Mouse (Mus musculus) embryonic facial prominence, embryonic 14.5 days (tissue): ENCODE measurements at regions not wholly inside any gene's neighbourhood (a gene's known extent, or its start where the extent isn't known, plus 50 kb on each side); places are given as distances from the start of the nearest gene placed in this dataset.
A peak's percentile ranks its signal among the peaks of the same experiment; 100 is the strongest.

Experiments used
- ATAC-seq: fragments of 200-750 bp; cut with Nextera tagmentation; 2 replicates; pipeline ENCODE4 v1.8.0; 2017; ENCODE audit warnings: low read depth, moderate number of reproducible peaks, moderate TSS enrichment
- DNase-seq: peaks from one replicate; pipeline ENCODE4 v3.0.0-alpha.2; 2015; ENCODE audit warnings: low spot score
- H3K27ac ChIP-seq: fragments of 300-500 bp; sonication (generic); replicated peaks from 2 replicates; pipeline ENCODE4 v1.5.1; 2014; ENCODE audit warnings: low read depth, mild to moderate bottlenecking, low read length, moderate library complexity
- H3K27me3 ChIP-seq: fragments of 300-500 bp; sonication (generic); replicated peaks from 2 replicates; pipeline ENCODE4 v1.6.1; 2014; ENCODE audit warnings: low read length; ENCODE audit not compliant: control insufficient read depth, insufficient read depth
- H3K36me3 ChIP-seq: fragments of 300-500 bp; sonication (generic); 2 replicates; pipeline ENCODE4 v1.6.1; 2014; ENCODE audit warnings: low read length, mixed read lengths; ENCODE audit not compliant: control insufficient read depth, insufficient read depth
- H3K4me1 ChIP-seq: fragments of 300-500 bp; sonication (generic); 2 replicates; pipeline ENCODE4 v1.6.1; 2014; ENCODE audit warnings: antibody characterized with exemption, low read length; ENCODE audit not compliant: control insufficient read depth, insufficient read depth
- H3K4me2 ChIP-seq: fragments of 300-500 bp; sonication (generic); 2 replicates; pipeline ENCODE4 v1.6.1; 2014; ENCODE audit warnings: low read depth, mild to moderate bottlenecking, low read length, moderate library complexity, mixed read lengths
- H3K4me3 ChIP-seq: fragments of 300-500 bp; sonication (generic); 2 replicates; pipeline ENCODE4 v1.5.1; 2014; ENCODE audit warnings: low read depth, mild to moderate bottlenecking, low read length
- H3K9ac ChIP-seq: fragments of 300-500 bp; sonication (generic); 2 replicates; pipeline ENCODE4 v1.6.1; 2014; ENCODE audit warnings: low read depth, mild to moderate bottlenecking, low read length, moderate library complexity, mixed read lengths
- H3K9me3 ChIP-seq: fragments of 300-500 bp; sonication (generic); 2 replicates; pipeline ENCODE4 v1.6.1; 2016; ENCODE audit warnings: low read length; ENCODE audit not compliant: control insufficient read depth
- WGBS: fragments of 180-500 bp; shearing (Covaris S2); extraction: QIAGEN DNeasy Blood & Tissue Kit; methylation state at CpG from one replicate; pipeline ENCODE4 v1.1.7; 2014; 5-methylcytosine and 5-hydroxymethylcytosine counted together

GRCm38 (mm10) chr17:9760026-9760705 lies 90.6 kb upstream of the Pabpc6 start:
- Histone ChIP-seq H3K27ac (no peak overlapping the region), H3K9ac (no peak overlapping the region), H3K27me3 (peaks cover 4% of the 10 kb centered on the region; the same call in 1 of the 2 replicates), H3K4me3 (no peak overlapping the region), H3K4me2 (no peak overlapping the region), H3K36me3 (no peaks in the 10 kb centered on the region), H3K9me3 (no peaks in the 10 kb centered on the region), H3K4me1 (no peaks in the 10 kb centered on the region)
- ATAC-seq (no peak), DNase-seq (no peak)
- WGBS, result 70% methylated on average over 8 of the region's 8 CpGs

GRCm38 (mm10) chr17:9759421-9759852 lies 89.9 kb upstream of the Pabpc6 start:
- Histone ChIP-seq H3K4me2 (no peak overlapping the region), H3K27ac (no peak overlapping the region; the same call in 1 of the 2 replicates), H3K9me3 (no peaks in the 10 kb centered on the region), H3K4me1 (no peaks in the 10 kb centered on the region), H3K27me3 (peaks cover 4% of the 10 kb centered on the region; the same call in 1 of the 2 replicates), H3K9ac (no peak overlapping the region), H3K36me3 (no peaks in the 10 kb centered on the region), H3K4me3 (no peak overlapping the region)
- WGBS, result 34% methylated on average over 7 of the region's 7 CpGs
- DNase-seq, result peak; percentile 38
- 0 out of 2 replicates have a peak, but pooled peaks have one; percentile 26 for ATAC-seq

GRCm38 (mm10) chr17:9757725-9758251 lies 88.3 kb upstream of the Pabpc6 start:
- DNase-seq, result no peak
- Histone ChIP-seq H3K4me2 (no peak overlapping the region), H3K4me1 (no peaks in the 10 kb centered on the region), H3K9ac (no peak overlapping the region), H3K27me3 (no peaks in the 10 kb centered on the region), H3K4me3 (no peak overlapping the region), H3K9me3 (no peaks in the 10 kb centered on the region), H3K27ac (no peak overlapping the region), H3K36me3 (no peaks in the 10 kb centered on the region)
- WGBS, result 96% methylated on average over 4 of the region's 4 CpGs
- ATAC-seq, result no peak

- DNase-seq (no peak), ATAC-seq (no peak)
- WGBS, result 75% methylated on average over 12 of the region's 12 CpGs
- Histone ChIP-seq H3K27ac (no peak overlapping the region), H3K9me3 (no peaks in the 10 kb centered on the region), H3K36me3 (no peaks in the 10 kb centered on the region), H3K9ac (no peak overlapping the region), H3K4me2 (no peak overlapping the region), H3K4me3 (no peak overlapping the region), H3K27me3 (no peaks in the 10 kb centered on the region), H3K4me1 (no peaks in the 10 kb centered on the region)
Measured at GRCm38 (mm10) chr17:9756675-9757074, 87.2 kb upstream of the Pabpc6 start.

GRCm38 (mm10) chr17:9756196-9756595 lies 86.7 kb upstream of the Pabpc6 start:
- DNase-seq (peak; percentile 65), ATAC-seq (no peak)
- no peak overlapping the region for H3K4me2 ChIP-seq
- H3K9me3 ChIP-seq, result no peaks in the 10 kb centered on the region
- no peak overlapping the region for H3K4me3 ChIP-seq
- H3K27me3 ChIP-seq, result no peaks in the 10 kb centered on the region
- 50% methylated on average over 3 of the region's 3 CpGs for WGBS
- H3K27ac ChIP-seq, result no peak overlapping the region
- H3K4me1 ChIP-seq, result no peaks in the 10 kb centered on the region
- no peak overlapping the region for H3K9ac ChIP-seq
- H3K36me3 ChIP-seq, result no peaks in the 10 kb centered on the region

- Histone ChIP-seq H3K36me3 (no peaks in the 10 kb centered on the region), H3K4me3 (no peak overlapping the region), H3K4me1 (no peaks in the 10 kb centered on the region), H3K4me2 (no peak overlapping the region), H3K27me3 (no peaks in the 10 kb centered on the region), H3K9me3 (no peaks in the 10 kb centered on the region), H3K9ac (no peak overlapping the region), H3K27ac (no peak overlapping the region)
- 84% methylated on average over 4 of the region's 4 CpGs for WGBS
- DNase-seq (no peak), ATAC-seq (no peak)
Measured at GRCm38 (mm10) chr17:9755576-9755975, 86.1 kb upstream of the Pabpc6 start.

GRCm38 (mm10) chr17:9754884-9755405 lies 85.4 kb upstream of the Pabpc6 start:
- Histone ChIP-seq H3K9me3 (no peaks in the 10 kb centered on the region), H3K36me3 (no peaks in the 10 kb centered on the region), H3K9ac (no peak overlapping the region), H3K27ac (no peak overlapping the region), H3K27me3 (no peaks in the 10 kb centered on the region), H3K4me3 (no peak overlapping the region), H3K4me1 (no peaks in the 10 kb centered on the region), H3K4me2 (no peak overlapping the region)
- DNase-seq (no peak), ATAC-seq (no peak)
- 87% methylated on average over 2 of the region's 2 CpGs for WGBS

GRCm38 (mm10) chr17:9752848-9753247 lies 83.3 kb upstream of the Pabpc6 start:
- H3K4me3 ChIP-seq, result no peak overlapping the region
- H3K27ac ChIP-seq, result no peak overlapping the region
- WGBS, result 91% methylated on average over 4 of the region's 4 CpGs
- no peaks in the 10 kb centered on the region for H3K4me1 ChIP-seq
- H3K36me3 ChIP-seq, result no peaks in the 10 kb centered on the region
- no peaks in the 10 kb centered on the region for H3K9me3 ChIP-seq
- DNase-seq (no peak), ATAC-seq (no peak)
- H3K4me2 ChIP-seq, result no peak overlapping the region
- H3K27me3 ChIP-seq, result no peaks in the 10 kb centered on the region
- no peak overlapping the region for H3K9ac ChIP-seq
